Mouse (Mus musculus) cerebellum, adult 2 months (tissue): Measurements from ENCODE around the gene Wdr18.

Experiments used
- CTCF ChIP-seq: fragments of 200-500 bp; IDR thresholded peaks from 2 replicates; pipeline ENCODE4 v1.5.1; 2011; ENCODE audit warnings: low read depth, mild to moderate bottlenecking, control low read depth, low read length, moderate library complexity, borderline replicate concordance; ENCODE audit not compliant: insufficient read depth
- POLR2A ChIP-seq: fragments of 200-500 bp; IDR thresholded peaks from 2 replicates; pipeline ENCODE4 v1.6.1; 2011; ENCODE audit warnings: low read length, control low read depth, borderline replicate concordance; ENCODE audit not compliant: insufficient read depth

- TF ChIP-seq CTCF (no peak), POLR2A (no peak)
These were observed 42.0 kb downstream of the Wdr18 start for GRCm38 (mm10) chr10:80001945-80002344.
